Mouse (Mus musculus) Patski (cell line): ENCODE data around the gene Asic4. TPM values are rescaled to one million over a fixed set of nuclear protein-coding genes. Genes with fewer than 3 reads are reported as not detected.

Source experiments
- ATAC-seq: fragments of 100-300 bp; one replicate; pipeline ENCODE4 v1.8.0; 2021
- CTCF ChIA-PET: fragments of 350-600 bp; sonication (Branson Sonifier 250); formaldehyde crosslinking; loops from one replicate; lab custom pipeline; 2022; ENCODE audit warnings: inconsistent platforms; lab: Charles Lee
- POLR2A ChIA-PET: fragments of 350-600 bp; sonication (Branson Sonifier 250); formaldehyde crosslinking; loops from one replicate; lab custom pipeline; 2022; ENCODE audit warnings: antibody characterized with exemption, inconsistent platforms; lab: Charles Lee
- DNase-seq: peaks from one replicate; pipeline ENCODE4 v3.0.0-alpha.2; 2011; ENCODE audit warnings: low read depth, low spot score
- H3K27me3 ChIP-seq: fragments of 371-371 bp; one replicate; pipeline ENCODE4 v1.5.1; 2021
- CTCF ChIP-seq: fragments of 100-300 bp; IDR thresholded peaks from one replicate; pipeline ENCODE4 v1.5.1; 2021
- in situ Hi-C: fragments of 300-500 bp; cut with MboI; formaldehyde crosslinking; loops from 3 replicates; pipeline ENCODE4 v1.11.1; 2018; ENCODE audit warnings: low pct_unique_long_range_greater_than_20kb, mixed read lengths
- polyA plus RNA-seq: library from polyadenylated mRNA; unstranded; gene quantifications from one replicate; pipeline ENCODE4 v1.2.3, GENCODE M21; 2021

Asic4 gene
- polyA plus RNA-seq, 1 experiment from 2014 or later = 0.04 TPM

DNA sequence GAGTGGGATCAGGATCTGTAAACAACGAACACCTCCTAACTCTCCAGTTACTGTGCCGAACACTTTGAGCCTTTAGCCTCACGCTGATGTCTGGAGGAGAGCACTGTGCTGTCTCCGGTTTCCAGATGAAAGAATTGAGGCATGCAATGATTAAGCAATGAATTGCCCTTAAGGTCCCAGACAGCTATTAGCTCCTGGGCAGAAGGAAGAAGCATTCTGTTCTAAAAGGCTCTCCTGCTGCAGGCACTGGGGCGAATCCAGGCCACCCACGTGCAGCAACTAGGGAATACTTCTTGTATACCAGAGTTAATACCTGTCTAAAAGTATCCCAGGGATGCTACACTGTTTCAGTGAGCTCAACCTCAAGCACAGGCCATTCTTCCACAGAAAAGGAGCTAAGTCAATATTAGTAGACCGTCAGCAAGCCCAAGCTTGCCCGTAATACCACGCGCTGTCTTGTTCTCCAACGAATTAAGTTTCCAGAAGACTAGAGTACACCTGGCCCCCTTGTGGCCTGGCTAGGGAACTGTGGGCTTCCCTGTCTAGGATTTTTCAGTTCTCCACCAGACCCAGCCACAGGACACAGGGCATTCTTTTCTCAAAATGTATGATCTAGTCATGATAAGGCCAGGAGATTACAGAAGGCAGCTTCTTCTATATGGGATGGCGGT is 44.8 kb downstream of the Asic4 start:
- in situ Hi-C loops = no loop called here
- no peak for TF ChIP-seq CTCF
- ChIA-PET POLR2A (interaction anchor here (0.8 kb wide), 1 partner anchor 9 kb away, joined by 3 read pairs; no protein-coding TSS in a partner anchor), CTCF (interaction anchor here (1.2 to 1.3 kb wide), 3 partner anchors 18 to 64 kb away, joined by 3 to 6 read pairs (median 5); no protein-coding TSS in a partner anchor)
- ATAC-seq = peak; percentile 48
- DNase-seq = no peak
- peaks cover 4% of the 10 kb centered on the region for H3K27me3 ChIP-seq

DNA sequence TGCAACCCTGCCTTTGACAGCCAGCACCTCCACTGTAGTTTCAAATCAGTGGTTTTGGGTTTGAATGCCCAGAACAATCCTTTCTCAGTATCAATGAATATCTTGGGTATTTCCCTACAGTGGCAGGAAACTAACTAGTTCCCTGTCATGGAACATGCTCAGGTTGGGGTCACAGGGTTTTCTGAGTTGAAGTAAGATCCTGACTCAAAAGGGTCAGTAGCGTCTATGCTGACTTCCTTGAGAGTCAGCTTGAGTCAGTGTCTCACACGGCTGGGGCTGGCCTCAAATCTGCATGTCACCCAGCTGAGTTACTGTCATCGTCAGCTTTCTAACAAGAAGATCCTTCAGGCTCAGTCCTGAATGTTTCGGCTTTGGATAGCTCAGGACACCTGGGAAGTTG is 48.7 kb downstream of the Asic4 start:
- no peak for ATAC-seq
- ChIA-PET CTCF (no interaction called here), POLR2A (no interaction called here)
- TF ChIP-seq CTCF = no peak
- in situ Hi-C loops = no loop called here
- peaks cover 11% of the 10 kb centered on the region for H3K27me3 ChIP-seq
- no peak for DNase-seq

DNA sequence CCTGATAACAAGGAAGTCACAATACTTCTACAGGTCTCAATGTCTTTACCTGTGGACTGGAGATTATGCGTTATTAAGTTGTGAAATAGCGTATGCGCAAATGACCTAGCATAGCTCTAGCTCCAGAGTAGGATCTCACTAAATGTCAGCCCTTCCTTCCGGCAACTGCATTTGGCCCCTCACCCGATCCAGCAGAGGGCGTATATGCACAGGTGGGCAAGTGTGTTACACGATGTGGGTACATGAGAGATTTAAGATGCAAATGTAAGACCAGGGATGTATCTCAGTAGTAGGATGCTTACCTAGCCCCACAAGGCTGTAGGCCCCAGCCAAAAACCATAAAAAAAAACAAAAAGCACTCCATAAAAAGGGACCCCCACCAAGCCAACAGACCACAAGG is 49.2 kb downstream of the Asic4 start:
- TF ChIP-seq CTCF = no peak
- ATAC-seq (no peak), DNase-seq (no peak)
- POLR2A ChIA-PET = no interaction called here
- CTCF ChIA-PET = no interaction called here
- in situ Hi-C loops = no loop called here
- peaks cover 14% of the 10 kb centered on the region for H3K27me3 ChIP-seq

DNA sequence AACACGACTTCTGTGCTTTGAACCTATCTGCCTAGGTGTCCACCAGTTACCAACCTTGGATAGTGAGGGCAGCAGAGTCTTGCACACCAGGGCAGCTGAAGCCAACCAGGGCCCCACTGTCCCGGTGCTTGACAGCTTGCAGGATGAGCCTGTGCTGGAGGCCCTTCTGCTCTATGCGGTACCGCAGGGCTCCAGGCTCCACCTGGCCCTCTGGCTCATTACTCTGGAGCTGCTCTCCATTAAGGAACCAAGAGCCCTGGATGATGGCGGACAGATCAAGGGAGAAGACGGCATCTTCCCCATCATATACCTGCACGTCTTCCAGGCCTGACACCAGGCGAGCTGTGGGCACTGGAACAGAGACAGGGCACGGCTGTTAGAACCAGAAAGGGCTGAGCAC is 51.7 kb downstream of the Asic4 start:
- no peak for TF ChIP-seq CTCF
- in situ Hi-C loops = no loop called here
- peaks cover 21% of the 10 kb centered on the region for H3K27me3 ChIP-seq
- no peak for ATAC-seq
- CTCF ChIA-PET = no interaction called here
- no peak for DNase-seq
- POLR2A ChIA-PET = interaction anchor here (0.6 to 1.4 kb wide), 2 partner anchors 9 to 1957 kb away, joined by 4 read pairs; no protein-coding TSS in a partner anchor

DNA sequence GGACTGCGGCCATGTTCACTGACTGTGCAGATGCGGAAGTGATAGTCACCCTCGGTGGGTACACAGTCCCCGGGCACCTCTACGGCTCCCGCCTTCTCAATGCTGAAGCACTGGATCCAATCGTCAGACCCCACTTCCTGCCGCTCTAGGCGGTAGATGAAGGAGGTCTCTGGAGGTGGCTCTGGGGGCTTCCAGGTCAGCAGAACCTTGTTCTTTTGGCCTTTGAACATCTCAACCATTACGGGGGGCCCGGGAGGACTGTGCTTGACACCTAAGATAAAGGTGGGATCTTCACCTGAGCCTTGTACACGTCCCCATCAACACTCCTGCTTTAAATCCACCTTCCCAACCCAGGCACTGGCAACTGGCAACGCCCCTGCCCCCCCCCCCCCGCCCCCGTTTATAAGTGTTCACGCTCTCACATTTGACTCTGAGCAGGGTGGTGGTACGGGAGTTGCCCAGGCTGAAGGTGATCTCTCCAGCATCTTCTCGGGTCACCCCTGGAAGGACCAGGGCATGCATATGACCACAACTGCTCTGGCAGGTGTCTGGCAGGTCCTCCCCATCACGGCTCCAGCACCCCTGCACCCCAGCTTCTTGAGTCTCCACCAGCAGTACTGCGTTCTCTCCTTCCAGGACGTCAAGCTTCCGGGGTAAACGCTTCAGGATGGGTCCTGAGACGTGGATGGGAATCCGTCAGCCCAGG is 52.9 kb downstream of the Asic4 start:
- ATAC-seq = no peak
- in situ Hi-C loops = no loop called here
- POLR2A ChIA-PET = no interaction called here
- DNase-seq = no peak
- TF ChIP-seq CTCF = no peak
- H3K27me3 ChIP-seq = peaks cover 17% of the 10 kb centered on the region
- CTCF ChIA-PET = interaction anchor here (2.6 kb wide), 1 partner anchor 26 kb away, joined by 6 read pairs; no protein-coding TSS in a partner anchor

DNA sequence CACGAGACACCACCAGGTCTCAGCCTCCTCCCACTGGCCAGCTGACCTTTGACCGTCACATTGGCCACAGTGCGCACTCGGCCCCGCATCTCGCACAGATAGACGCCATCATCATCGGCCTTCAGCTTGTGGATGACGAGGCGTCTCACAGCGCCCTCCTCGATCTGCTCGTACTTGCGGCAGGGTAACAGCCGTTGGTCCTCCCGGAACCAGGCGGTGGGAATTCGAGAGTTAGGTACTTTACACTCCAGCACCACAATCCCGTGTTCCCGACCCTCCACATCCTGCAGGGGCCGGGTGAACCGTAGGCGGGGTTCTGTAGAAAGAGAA is 53.4 kb downstream of the Asic4 start:
- DNase-seq (no peak), ATAC-seq (no peak)
- CTCF ChIA-PET = interaction anchor here (2.6 kb wide), 1 partner anchor 27 kb away, joined by 6 read pairs; no protein-coding TSS in a partner anchor
- peaks cover 17% of the 10 kb centered on the region for H3K27me3 ChIP-seq
- TF ChIP-seq CTCF = no peak
- in situ Hi-C loops = no loop called here
- POLR2A ChIA-PET = no interaction called here

DNA sequence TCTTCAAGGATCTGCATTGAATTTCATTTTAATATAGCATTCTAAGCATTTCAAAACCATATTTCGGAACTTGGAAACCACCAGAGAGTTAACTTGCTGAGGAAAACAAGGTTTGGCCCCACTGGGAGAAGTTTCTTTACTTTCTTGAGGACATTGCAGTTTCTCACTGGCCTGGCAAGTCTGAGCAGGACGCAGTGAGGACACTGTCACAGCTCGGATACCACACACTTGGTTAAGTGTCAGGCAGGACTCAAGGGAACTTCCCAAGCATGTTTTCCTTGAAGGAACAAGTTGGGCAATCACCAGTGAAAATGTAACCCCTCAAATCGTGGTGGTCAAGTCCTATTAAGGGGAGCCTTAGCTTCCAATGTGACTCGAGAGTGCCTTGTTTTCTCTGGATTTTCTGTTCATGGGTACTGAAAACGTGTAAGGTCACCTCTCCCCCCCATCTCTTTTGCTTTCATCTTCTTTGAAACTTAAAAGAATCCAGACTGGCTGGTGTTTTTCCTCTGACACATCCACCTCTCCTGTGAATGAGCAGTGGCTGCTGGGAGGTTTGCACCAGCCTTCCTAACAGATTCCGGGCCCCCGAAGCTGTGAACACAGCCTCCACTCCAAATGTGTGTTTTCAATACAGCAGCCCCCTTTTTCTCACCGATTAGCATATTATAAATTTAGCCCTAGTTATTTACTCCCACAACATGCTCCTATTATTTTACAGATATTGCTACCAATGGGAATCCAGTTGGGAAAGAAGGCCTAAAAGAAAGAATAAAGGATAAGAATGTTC is 54.2 kb downstream of the Asic4 start:
- TF ChIP-seq CTCF = no peak

DNA sequence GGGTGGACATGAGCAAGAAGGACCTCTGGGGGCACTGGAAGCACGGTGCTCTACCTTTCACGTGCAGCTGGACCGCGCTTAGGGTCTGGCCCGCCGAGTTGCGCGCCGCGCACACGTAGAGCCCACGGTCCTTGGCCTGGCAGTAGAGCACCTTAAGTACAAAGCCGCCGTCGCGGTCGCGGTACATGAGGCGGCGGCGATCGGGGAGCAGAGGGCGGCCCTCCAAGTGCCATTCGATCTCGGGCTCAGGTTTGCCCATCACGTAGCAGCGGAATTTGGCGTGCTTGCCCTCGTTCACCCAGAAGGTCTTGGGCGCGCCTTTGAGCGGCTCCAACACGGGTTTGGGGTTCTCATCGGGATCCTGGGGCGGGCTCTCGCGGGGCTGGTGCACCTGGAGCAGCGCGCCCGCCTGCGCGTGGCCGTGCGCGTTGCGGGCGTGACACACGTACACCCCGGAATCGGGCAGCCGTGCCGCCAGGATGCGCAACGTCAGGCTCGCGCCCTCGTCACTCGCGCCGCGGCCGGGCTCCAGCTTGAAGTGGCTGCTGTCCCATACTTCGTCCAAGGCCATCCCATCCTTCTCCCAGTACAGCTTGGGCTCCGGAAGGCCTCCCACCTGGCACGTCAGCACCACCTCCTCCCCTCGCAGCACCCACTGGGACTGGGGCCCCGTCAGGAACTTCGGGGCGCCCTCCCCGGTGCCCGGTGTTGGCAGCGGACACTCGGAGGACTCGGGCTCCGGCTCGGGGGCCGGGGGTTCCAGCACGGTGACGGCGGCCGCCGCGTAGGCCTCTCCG is 55.1 kb downstream of the Asic4 start:
- in situ Hi-C loops = no loop called here
- ChIA-PET POLR2A (interaction anchor here (1.0 to 1.5 kb wide), 3 partner anchors 16 to 40 kb away, joined by 3 to 7 read pairs (median 4); partner anchors contain the start of genes Slc4a3 and Stk11ip), CTCF (interaction anchor here (1.1 to 2.6 kb wide), 2 partner anchors 28 to 54 kb away, joined by 4 to 6 read pairs; no protein-coding TSS in a partner anchor)
- no peak for TF ChIP-seq CTCF
- H3K27me3 ChIP-seq = peaks cover 17% of the 10 kb centered on the region
- DNase-seq (no peak), ATAC-seq (peak; percentile 42)

More for the DNA sequence above, 54.2 kb downstream of the Asic4 start:
- ATAC-seq (no peak), DNase-seq (no peak)
- in situ Hi-C loops = no loop called here
- ChIA-PET CTCF (interaction anchor here (2.6 kb wide), 1 partner anchor 28 kb away, joined by 6 read pairs; no protein-coding TSS in a partner anchor), POLR2A (no interaction called here)
- peaks cover 17% of the 10 kb centered on the region for H3K27me3 ChIP-seq

DNA sequence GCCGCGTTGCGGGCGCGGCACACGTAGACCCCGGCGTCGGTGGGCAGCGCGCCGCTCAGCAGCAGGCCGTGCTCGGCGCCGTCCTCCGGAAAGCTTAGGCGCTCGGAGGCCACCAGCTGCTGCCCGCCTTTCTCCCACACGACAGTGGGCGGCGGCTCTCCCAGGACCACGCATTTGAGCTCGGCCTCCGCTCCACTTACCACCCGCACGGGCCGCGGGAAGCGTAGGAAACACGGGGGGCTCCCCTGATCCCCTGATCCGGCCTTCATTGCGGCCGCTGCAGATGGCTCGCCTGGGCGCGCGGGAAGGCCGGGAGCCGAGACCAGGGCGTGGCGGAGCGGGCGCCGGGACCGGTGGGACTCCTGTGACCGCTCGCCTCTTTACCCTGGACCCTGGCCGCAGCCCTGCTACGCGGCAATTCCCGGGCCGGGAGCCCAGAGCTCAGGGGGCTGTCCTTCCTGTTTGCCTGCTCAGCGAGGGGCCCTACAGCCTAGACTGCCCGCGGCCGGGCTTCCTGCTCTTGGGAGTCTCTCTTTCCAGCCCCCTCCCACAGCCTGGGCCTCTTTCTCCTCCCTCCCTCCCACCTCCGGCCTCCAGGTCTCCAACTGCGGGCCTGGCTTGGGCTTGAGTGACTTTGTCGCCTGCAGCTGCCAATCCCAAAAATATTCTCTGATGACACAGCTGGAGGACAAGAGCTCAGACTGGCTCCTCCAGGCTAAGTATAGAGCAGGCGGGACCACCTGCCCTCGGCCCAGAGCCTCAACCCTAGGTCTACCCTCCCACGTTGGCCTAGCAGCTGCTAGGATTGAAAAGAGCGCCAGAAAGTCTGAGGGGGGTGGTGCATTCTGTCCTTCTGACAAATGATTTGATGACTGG is 56.0 kb downstream of the Asic4 start, which contains the start of gene Obsl1:
Obsl1 (minus strand) TSS at position 497 of the 876 bp plus-strand sequence.
- ChIA-PET CTCF (interaction anchor here (1.1 kb wide), 1 partner anchor 53 kb away, joined by 4 read pairs; no protein-coding TSS in a partner anchor), POLR2A (interaction anchor here (1.0 to 1.5 kb wide), 3 partner anchors 15 to 40 kb away, joined by 3 to 7 read pairs (median 4); partner anchors contain the start of genes Slc4a3 and Stk11ip)
- no peak for DNase-seq
- in situ Hi-C loops = no loop called here
- H3K27me3 ChIP-seq = peaks cover 14% of the 10 kb centered on the region
- TF ChIP-seq CTCF = no peak
- ATAC-seq = peak; percentile 31
